Mouse (Mus musculus) C2C12 (cell line): ENCODE results near the gene Klf6. TPM values are rescaled to one million over a fixed set of nuclear protein-coding genes. Genes with fewer than 3 reads are reported as not detected.
A peak's percentile ranks its signal among the peaks of the same experiment; 100 is the strongest.

Experiments used
- H3K27me3 ChIP-seq: one replicate; pipeline ENCODE4 v1.6.1; 2011; ENCODE audit not compliant: control insufficient read depth, insufficient read depth, insufficient read length
- H3K36me3 ChIP-seq: one replicate; pipeline ENCODE4 v1.6.1; 2011; ENCODE audit not compliant: control insufficient read depth, insufficient read depth
- H3K4me3 ChIP-seq: one replicate; pipeline ENCODE4 v1.5.1; 2011; ENCODE audit warnings: mild to moderate bottlenecking, control low read depth; ENCODE audit not compliant: poor library complexity, insufficient read depth, severe bottlenecking
- H3K79me2 ChIP-seq: one replicate; pipeline ENCODE4 v1.6.1; 2011; ENCODE audit not compliant: control insufficient read depth, insufficient read depth
- H3K79me3 ChIP-seq: one replicate; pipeline ENCODE4 v1.6.1; 2011; ENCODE audit warnings: low read depth, control low read depth
- H3ac ChIP-seq: one replicate; pipeline ENCODE3; 2011; ENCODE audit warnings: low read depth; ENCODE audit not compliant: control insufficient read depth, insufficient read length
- CEBPB ChIP-seq: IDR thresholded peaks from one replicate; pipeline ENCODE4 v1.6.1; 2011; ENCODE audit warnings: low read depth, mild to moderate bottlenecking, control low read depth, moderate library complexity
- CTCF ChIP-seq: IDR thresholded peaks from one replicate; pipeline ENCODE4 v1.5.1; 2011; ENCODE audit not compliant: control insufficient read depth, insufficient read depth, insufficient read length
- FOSL1 ChIP-seq: IDR thresholded peaks from one replicate; pipeline ENCODE4 v1.8.0; 2011; ENCODE audit warnings: mild to moderate bottlenecking, low read length; ENCODE audit not compliant: poor library complexity, insufficient read depth, severe bottlenecking
- MAX ChIP-seq: IDR thresholded peaks from one replicate; pipeline ENCODE4 v1.6.1; 2011; ENCODE audit warnings: mild to moderate bottlenecking, control low read depth
- MYOD1 ChIP-seq: IDR thresholded peaks from one replicate; pipeline ENCODE4 v1.6.1; 2011; ENCODE audit warnings: low read depth; ENCODE audit not compliant: control insufficient read depth, insufficient read length
- MYOG ChIP-seq: IDR thresholded peaks from one replicate; pipeline ENCODE4 v1.6.1; 2011; ENCODE audit not compliant: control insufficient read depth, insufficient read length; ENCODE audit errors: extremely low read depth
- USF1 ChIP-seq: IDR thresholded peaks from one replicate; pipeline ENCODE4 v1.6.1; 2011; ENCODE audit warnings: low read depth, mild to moderate bottlenecking, control low read depth, moderate library complexity
- polyA plus RNA-seq: library from polyadenylated mRNA; unstranded; fragments of >200 nt; fragmentation: generic; extraction: Trizol; gene quantifications from one replicate; pipeline ENCODE4 v1.2.1, GENCODE M21; 2012; ENCODE audit warnings: missing spikeins

The Klf6 gene
- polyA plus RNA-seq, 1 experiment, result 21.8 TPM

DNA sequence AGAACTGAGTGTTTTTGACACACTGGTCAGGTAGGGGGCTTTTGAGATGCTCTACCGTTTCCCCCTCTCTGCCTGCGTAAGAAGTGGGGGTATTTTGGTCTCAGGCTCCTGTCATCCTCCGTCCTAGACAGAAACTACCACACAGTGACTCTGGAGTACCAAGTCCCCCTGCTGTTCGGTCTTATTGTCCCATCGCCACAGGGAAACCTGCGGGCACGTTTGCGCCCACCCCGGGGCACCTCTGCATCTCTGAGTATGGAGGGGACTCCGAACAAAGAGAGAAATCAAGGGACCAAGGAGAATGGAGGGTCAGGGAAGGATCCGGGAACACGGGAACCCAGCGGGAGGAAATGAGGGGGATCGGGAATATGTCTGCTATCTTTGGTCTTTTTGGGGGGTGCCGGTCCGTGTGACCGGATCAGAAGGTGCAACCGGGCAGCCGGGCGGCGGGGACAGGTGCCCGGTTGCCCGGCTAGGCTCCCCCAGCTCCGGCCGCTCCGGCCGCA, 578 bp upstream of the Klf6 start:
- Histone ChIP-seq H3K27me3 (no peaks in the 10 kb centered on the region), H3K36me3 (peaks cover 24% of the 10 kb centered on the region), H3K79me3 (peaks cover 44% of the 10 kb centered on the region), H3K79me2 (peaks cover 44% of the 10 kb centered on the region), H3ac (peak overlapping the region; percentile 79), H3K4me3 (peak overlapping the region; percentile 33)
- no peak for TF ChIP-seq MAX
- no peak for TF ChIP-seq MYOD1
- no peak for TF ChIP-seq CEBPB
- TF ChIP-seq CTCF, result no peak
- TF ChIP-seq USF1, result no peak
- TF ChIP-seq FOSL1, result no peak
- no peak for TF ChIP-seq MYOG

DNA sequence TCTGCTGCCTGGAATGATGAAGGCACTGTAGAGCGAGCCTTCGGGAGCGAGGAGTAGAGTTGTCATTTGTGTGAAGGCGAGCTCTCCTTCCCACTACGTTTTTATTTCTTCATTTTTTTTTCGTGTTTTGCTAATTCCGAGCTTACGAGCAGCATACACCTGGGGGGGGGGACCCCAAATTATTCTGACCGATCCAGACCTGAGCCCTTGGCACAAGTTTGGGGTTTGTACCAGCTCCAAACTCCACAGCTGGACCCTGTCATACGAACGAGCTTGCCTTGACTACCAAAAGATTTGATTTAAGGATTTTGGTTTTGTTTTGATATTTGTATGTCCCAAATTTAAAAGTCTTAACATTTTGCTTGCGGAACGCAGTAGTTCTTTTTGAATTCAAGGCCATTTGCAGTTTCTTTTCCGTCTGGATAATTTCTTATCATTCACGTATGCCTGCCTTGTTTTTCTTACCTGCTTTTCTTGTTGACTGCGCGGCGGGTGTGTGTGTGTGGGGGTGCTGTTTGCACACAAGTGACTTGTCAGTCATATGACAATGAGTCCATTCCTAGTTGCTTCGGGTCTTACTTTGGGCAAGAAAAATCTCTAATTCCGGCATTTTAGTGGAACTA, 832 bp downstream of the Klf6 start:
- H3K4me3 ChIP-seq, result peak overlapping the region; percentile 85
- TF ChIP-seq MYOD1 (no peak), USF1 (peak; percentile 5), FOSL1 (no peak), MYOG (no peak), CEBPB (no peak), MAX (no peak), CTCF (no peak)
- peaks cover 57% of the 10 kb centered on the region for H3K79me3 ChIP-seq
- peaks cover 58% of the 10 kb centered on the region for H3K79me2 ChIP-seq
- no peaks in the 10 kb centered on the region for H3K27me3 ChIP-seq
- H3K36me3 ChIP-seq, result peaks cover 37% of the 10 kb centered on the region
- H3ac ChIP-seq, result peak overlapping the region; percentile 93

DNA sequence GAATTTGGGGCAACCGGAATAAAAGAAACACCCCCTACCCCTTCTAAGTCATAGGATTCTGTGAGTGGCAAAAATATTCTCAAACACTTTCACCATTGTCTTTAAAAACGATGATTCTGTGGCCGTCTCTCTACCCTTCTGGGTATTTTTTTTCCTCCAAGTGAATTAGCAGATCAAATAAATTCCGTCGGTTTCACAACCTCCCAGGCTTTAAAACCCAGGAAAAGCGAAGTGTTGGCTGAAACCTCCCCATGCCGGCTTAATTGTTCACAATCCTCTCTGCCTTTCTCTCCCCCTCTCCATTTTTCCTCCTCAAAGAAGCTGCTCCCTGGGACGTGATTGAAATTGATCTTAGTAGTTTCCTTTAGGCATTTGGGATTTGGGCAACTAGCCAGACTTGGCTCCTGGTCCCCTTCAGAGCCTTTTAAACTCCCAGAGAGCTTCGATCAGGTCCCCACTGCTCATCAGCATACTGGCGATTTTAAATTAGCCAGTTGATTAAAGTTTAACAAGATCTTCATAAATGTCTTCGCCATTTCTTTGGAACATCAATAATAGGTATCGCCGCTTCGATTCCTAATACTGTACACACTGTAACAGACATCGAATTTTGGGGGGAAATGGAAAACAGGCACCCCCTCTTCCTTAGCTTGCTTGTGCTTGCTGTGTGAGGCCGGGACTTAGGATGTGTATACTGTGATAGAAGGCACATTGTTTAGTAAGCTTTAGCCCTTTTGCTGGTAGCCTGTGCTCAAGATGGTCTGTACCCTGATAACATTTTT, 1.5 kb downstream of the Klf6 start:
- Histone ChIP-seq H3K36me3 (peaks cover 44% of the 10 kb centered on the region), H3K4me3 (peak overlapping the region; percentile 85), H3K79me3 (peaks cover 63% of the 10 kb centered on the region), H3ac (peak overlapping the region; percentile 93), H3K79me2 (peaks cover 65% of the 10 kb centered on the region), H3K27me3 (no peaks in the 10 kb centered on the region)
- TF ChIP-seq USF1 (no peak), FOSL1 (no peak), CEBPB (no peak), MYOD1 (no peak), MYOG (no peak), CTCF (no peak)

DNA sequence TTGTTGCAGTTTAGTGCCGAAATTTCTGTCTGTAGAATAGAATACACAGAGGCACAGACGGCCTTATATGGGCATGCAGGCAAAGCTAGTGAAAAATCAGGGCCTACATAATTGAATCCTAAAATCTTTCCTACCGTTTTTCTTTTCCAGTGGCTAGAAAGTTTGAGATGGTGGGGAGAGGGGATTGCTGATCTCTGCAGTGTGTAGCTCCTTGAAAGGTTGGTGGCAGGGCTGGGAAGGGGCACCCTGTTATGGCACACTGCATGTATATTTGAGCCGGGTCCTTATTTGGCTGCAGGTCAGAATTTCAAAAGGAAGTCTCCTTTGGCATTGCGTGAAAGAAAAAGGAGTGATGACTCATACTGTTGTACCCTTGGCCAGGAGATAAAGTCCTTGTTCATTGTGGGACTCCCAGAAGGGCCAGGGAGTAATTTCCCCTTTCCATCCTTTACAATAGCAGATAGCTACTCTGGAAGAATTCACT, 2.2 kb downstream of the Klf6 start:
- H3K79me3 ChIP-seq, result peaks cover 69% of the 10 kb centered on the region
- H3K36me3 ChIP-seq, result peaks cover 51% of the 10 kb centered on the region
- H3K79me2 ChIP-seq, result peaks cover 72% of the 10 kb centered on the region
- no peaks in the 10 kb centered on the region for H3K27me3 ChIP-seq
- H3K4me3 ChIP-seq, result peak overlapping the region; percentile 85
- H3ac ChIP-seq, result peak overlapping the region; percentile 93
- TF ChIP-seq MAX (no peak), CTCF (no peak)

DNA sequence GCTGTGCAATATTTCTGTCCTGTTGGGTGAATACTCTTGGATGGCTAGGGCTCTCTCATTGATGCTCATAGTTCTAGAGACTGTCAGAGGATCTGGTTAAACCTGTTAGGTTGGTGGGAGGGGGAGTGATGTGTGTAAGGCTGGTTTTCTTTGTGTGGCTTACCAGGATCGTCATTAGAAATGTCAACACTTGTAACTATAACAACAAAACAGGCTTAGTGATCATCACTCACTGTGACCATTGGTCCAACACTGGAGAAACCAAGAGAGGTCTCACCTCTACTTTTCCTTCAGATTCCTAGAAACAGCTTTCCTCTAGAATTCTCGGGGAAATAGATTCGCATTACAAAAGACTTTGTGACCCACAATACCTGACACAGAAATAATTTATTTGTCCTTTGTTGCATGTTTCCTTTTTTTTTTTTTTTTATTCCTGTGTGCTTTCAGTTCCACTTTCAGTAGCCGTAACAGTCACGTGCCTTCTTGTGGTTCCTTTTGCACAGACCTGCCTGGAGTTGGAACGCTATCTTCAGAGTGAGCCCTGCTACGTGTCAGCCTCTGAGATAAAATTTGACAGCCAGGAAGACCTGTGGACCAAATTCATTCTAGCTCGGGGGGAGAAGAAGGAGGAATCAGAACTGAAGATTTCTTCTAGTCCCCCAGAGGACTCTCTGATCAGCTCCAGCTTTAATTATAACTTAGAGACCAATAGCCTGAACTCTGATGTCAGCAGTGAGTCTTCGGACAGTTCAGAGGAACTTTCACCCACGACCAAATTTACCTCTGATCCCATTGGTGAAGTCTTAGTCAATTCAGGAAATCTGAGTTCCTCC, 3.2 kb downstream of the Klf6 start:
- peaks cover 59% of the 10 kb centered on the region for H3K36me3 ChIP-seq
- peak overlapping the region; percentile 56 for H3ac ChIP-seq
- H3K79me3 ChIP-seq, result peaks cover 69% of the 10 kb centered on the region
- peak overlapping the region; percentile 85 for H3K4me3 ChIP-seq
- no peaks in the 10 kb centered on the region for H3K27me3 ChIP-seq
- H3K79me2 ChIP-seq, result peaks cover 82% of the 10 kb centered on the region
- no peak for TF ChIP-seq CEBPB
- peak; percentile 84 for TF ChIP-seq USF1

DNA sequence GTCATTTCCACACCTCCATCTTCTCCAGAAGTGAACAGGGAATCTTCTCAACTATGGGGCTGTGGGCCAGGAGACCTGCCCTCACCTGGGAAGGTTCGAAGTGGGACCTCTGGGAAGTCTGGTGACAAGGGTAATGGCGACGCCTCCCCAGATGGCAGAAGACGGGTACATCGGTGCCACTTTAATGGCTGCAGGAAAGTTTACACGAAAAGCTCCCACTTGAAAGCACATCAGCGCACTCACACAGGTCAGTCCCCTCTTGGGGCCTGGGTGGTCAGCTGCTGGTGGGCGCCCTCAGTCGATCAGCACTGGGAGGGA, 3.8 kb downstream of the Klf6 start:
- Histone ChIP-seq H3K4me3 (peak overlapping the region; percentile 85), H3K36me3 (peaks cover 64% of the 10 kb centered on the region), H3K79me2 (peaks cover 84% of the 10 kb centered on the region), H3K79me3 (peaks cover 69% of the 10 kb centered on the region), H3ac (peak overlapping the region; percentile 73), H3K27me3 (no peaks in the 10 kb centered on the region)
- TF ChIP-seq USF1 (no peak), MYOD1 (no peak), FOSL1 (no peak)
